In the genomic region with DNA sequence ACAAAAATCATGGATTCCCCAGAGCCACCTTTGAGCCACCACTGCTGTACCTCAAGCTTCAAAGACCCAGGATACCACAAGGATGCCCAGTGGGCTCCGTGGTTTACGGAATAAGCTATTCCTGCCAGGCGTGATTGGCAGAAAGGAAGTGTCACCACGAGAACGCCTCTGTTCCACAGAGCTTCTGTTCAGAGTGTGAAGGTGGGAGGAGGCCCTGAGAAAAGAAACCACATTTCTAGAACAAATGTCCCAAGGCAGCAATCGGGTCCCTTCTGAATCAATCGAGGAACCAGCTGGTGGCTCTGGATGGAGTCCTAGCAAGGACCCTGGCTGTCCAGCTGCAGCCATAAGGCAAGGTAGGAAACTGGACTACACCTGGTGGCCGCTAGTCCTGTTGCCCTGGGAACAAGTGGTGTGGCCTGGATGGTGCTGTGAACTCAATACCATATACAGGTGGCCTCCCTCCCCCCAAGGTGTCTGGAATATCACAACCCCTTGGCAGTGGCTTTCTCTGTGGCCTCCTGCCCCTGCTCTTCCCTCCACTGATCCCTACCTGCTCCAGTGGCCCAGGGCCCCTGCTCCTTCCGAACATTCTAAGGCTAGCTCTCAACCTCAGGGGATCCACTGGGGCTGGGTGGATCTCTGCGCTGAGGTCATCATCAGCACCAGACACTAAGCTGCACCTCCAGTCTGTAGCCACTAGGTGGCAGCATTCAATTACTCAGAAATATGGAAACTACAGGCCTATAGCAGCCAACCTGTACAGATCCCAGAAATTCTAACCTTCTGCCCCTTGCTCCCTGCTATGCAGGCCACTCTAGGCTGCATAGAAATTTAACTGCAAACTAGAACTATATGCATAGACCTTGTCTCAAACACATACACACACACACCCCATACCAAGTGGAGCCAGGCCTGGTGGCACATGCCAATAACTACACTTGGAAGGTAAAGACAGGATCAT, we compare ENCODE assay signal across 8 mouse cellular contexts.
DNase-seq lines count a peak whose midpoint lies in the region; ATAC-seq and TF ChIP-seq lines count a peak whose summit lies in the region.

No protein-coding gene starts in this region.

- H3K4me3 ChIP-seq in embryonic facial prominence, embryonic 13.5 days = no peak overlapping the region
- no peak overlapping the region for H3K4me3 ChIP-seq in heart, embryonic 10.5 days
- no peak overlapping the region for H3K4me3 ChIP-seq in kidney, embryonic 14.5 days (ENCODE audit: low read length)
- no peak overlapping the region for H3K4me3 ChIP-seq in limb, embryonic 15.5 days
- H3K4me3 ChIP-seq in midbrain, postnatal 0 days (ENCODE audit: low read depth, low read length) = no peak overlapping the region
- no peak overlapping the region for H3K4me3 ChIP-seq in stomach, embryonic 16.5 days (replicated peaks; ENCODE audit: low read length)

- no peak overlapping the region for H3K4me2 ChIP-seq in embryonic facial prominence, embryonic 13.5 days
- H3K4me2 ChIP-seq in kidney, embryonic 14.5 days (replicated peaks; ENCODE audit: low read depth, low read length) = no peak overlapping the region
- H3K4me2 ChIP-seq in limb, embryonic 15.5 days = no peak overlapping the region
- no peak overlapping the region for H3K4me2 ChIP-seq in midbrain, postnatal 0 days (ENCODE audit: low read depth, low read length, poor library complexity, severe bottlenecking)
- H3K4me2 ChIP-seq in stomach, embryonic 16.5 days (ENCODE audit: low read depth, low read length) = no peak overlapping the region

- peaks cover 91% of the 10 kb centered on the region for H3K36me3 ChIP-seq in embryonic facial prominence, embryonic 13.5 days
- H3K36me3 ChIP-seq in heart, embryonic 10.5 days = peaks cover 95% of the 10 kb centered on the region
- H3K36me3 ChIP-seq in kidney, embryonic 14.5 days (ENCODE audit: control insufficient read depth, insufficient read depth, low read length) = peaks cover 87% of the 10 kb centered on the region
- H3K36me3 ChIP-seq in limb, embryonic 15.5 days = peaks cover 89% of the 10 kb centered on the region
- H3K36me3 ChIP-seq in midbrain, postnatal 0 days (ENCODE audit: insufficient read depth, low read length) = peaks cover 35% of the 10 kb centered on the region
- no peaks in the 10 kb centered on the region for H3K36me3 ChIP-seq in stomach, embryonic 16.5 days (ENCODE audit: control insufficient read depth, insufficient read depth, low read length)

- WGBS in embryonic facial prominence, embryonic 13.5 days = 73% methylated on average over 10 of the region's 10 CpGs
- WGBS in heart, embryonic 10.5 days = 79% methylated on average over 10 of the region's 10 CpGs
- WGBS in kidney, embryonic 14.5 days = 81% methylated on average over 10 of the region's 10 CpGs
- 73% methylated on average over 10 of the region's 10 CpGs for WGBS in limb, embryonic 15.5 days
- WGBS in midbrain, postnatal 0 days = 81% methylated on average over 10 of the region's 10 CpGs
- WGBS in stomach, embryonic 16.5 days = 78% methylated on average over 10 of the region's 10 CpGs

- TF ChIP-seq CTCF in midbrain, postnatal 0 days (IDR thresholded peaks at IDR 0.05) = peak; percentile 95

- ATAC-seq in embryonic facial prominence, embryonic 13.5 days (ENCODE audit: insufficient number of reproducible peaks, insufficient read depth, low FRiP score, low TSS enrichment, low read depth) = no peak
- ATAC-seq in kidney, embryonic 14.5 days (ENCODE audit: low FRiP score, low TSS enrichment) = peak; percentile 69; the same call in 1 of the 2 replicates
- ATAC-seq in limb, embryonic 15.5 days (ENCODE audit: insufficient number of reproducible peaks, low FRiP score, low TSS enrichment, low read depth) = peak; percentile 46; the same call in 1 of the 2 replicates
- ATAC-seq in midbrain, postnatal 0 days (ENCODE audit: low FRiP score) = peak; percentile 49
- ATAC-seq in stomach, embryonic 16.5 days (ENCODE audit: insufficient read depth, low FRiP score) = peak; percentile 68

- no peak overlapping the region for H3K9ac ChIP-seq in embryonic facial prominence, embryonic 13.5 days
- 0 out of 2 replicates have a peak overlapping the region, but pooled peaks have one; percentile 4 for H3K9ac ChIP-seq in kidney, embryonic 14.5 days (ENCODE audit: low read depth, low read length)
- H3K9ac ChIP-seq in limb, embryonic 15.5 days = no peak overlapping the region
- no peak overlapping the region for H3K9ac ChIP-seq in midbrain, postnatal 0 days (replicated peaks; ENCODE audit: low read length, poor library complexity, severe bottlenecking)
- no peak overlapping the region for H3K9ac ChIP-seq in stomach, embryonic 16.5 days (ENCODE audit: low read length)

- no peaks in the 10 kb centered on the region for H3K27me3 ChIP-seq in embryonic facial prominence, embryonic 13.5 days
- H3K27me3 ChIP-seq in heart, embryonic 10.5 days (ENCODE audit: insufficient read depth, poor library complexity, severe bottlenecking) = no peaks in the 10 kb centered on the region
- no peaks in the 10 kb centered on the region for H3K27me3 ChIP-seq in kidney, embryonic 14.5 days (ENCODE audit: control insufficient read depth, insufficient read depth, low read length)
- no peaks in the 10 kb centered on the region for H3K27me3 ChIP-seq in limb, embryonic 15.5 days
- H3K27me3 ChIP-seq in midbrain, postnatal 0 days (ENCODE audit: insufficient read depth, low read length) = no peaks in the 10 kb centered on the region
- no peaks in the 10 kb centered on the region for H3K27me3 ChIP-seq in stomach, embryonic 16.5 days (ENCODE audit: control insufficient read depth, insufficient read depth, low read length)

- H3K9me3 ChIP-seq in embryonic facial prominence, embryonic 13.5 days = no peaks in the 10 kb centered on the region
- H3K9me3 ChIP-seq in heart, embryonic 10.5 days = no peaks in the 10 kb centered on the region
- H3K9me3 ChIP-seq in kidney, embryonic 14.5 days (ENCODE audit: control insufficient read depth, low read length) = no peaks in the 10 kb centered on the region
- H3K9me3 ChIP-seq in limb, embryonic 15.5 days = no peaks in the 10 kb centered on the region
- no peaks in the 10 kb centered on the region for H3K9me3 ChIP-seq in midbrain, postnatal 0 days (ENCODE audit: low read length)
- H3K9me3 ChIP-seq in stomach, embryonic 16.5 days (replicated peaks; ENCODE audit: control insufficient read depth, low read length) = no peaks in the 10 kb centered on the region

- peak overlapping the region; percentile 73 for H3K27ac ChIP-seq in embryonic facial prominence, embryonic 13.5 days
- H3K27ac ChIP-seq in heart, embryonic 10.5 days = peak overlapping the region; percentile 43; the same call in 1 of the 2 replicates
- H3K27ac ChIP-seq in kidney, embryonic 14.5 days (ENCODE audit: low read depth, low read length) = no peak overlapping the region
- peak overlapping the region; percentile 84 for H3K27ac ChIP-seq in limb, embryonic 15.5 days
- H3K27ac ChIP-seq in midbrain, postnatal 0 days (ENCODE audit: low read depth, low read length) = no peak overlapping the region; the same call in 1 of the 2 replicates
- H3K27ac ChIP-seq in stomach, embryonic 16.5 days (ENCODE audit: low read length) = peak overlapping the region; percentile 85

- no peaks in the 10 kb centered on the region for H3K4me1 ChIP-seq in embryonic facial prominence, embryonic 13.5 days
- peaks cover 41% of the 10 kb centered on the region for H3K4me1 ChIP-seq in heart, embryonic 10.5 days
- no peaks in the 10 kb centered on the region for H3K4me1 ChIP-seq in kidney, embryonic 14.5 days (ENCODE audit: control insufficient read depth, insufficient read depth, low read length)
- peaks cover 17% of the 10 kb centered on the region; the same call in 1 of the 2 replicates for H3K4me1 ChIP-seq in limb, embryonic 15.5 days
- H3K4me1 ChIP-seq in midbrain, postnatal 0 days (ENCODE audit: insufficient read depth, low read length) = no peaks in the 10 kb centered on the region
- H3K4me1 ChIP-seq in stomach, embryonic 16.5 days (ENCODE audit: control insufficient read depth, insufficient read depth, low read length) = no peaks in the 10 kb centered on the region

- DNase-seq in CD4-positive, CD25-positive, alpha-beta regulatory T cell, adult 2 months (ENCODE audit: low read depth, low spot score) = peak; percentile 77
- peak; percentile 50 to 70 for DNase-seq in adrenal gland, postnatal 36 days
- no peak for DNase-seq in heart, embryonic 10.5 days (ENCODE audit: low spot score)
- peak; percentile 86 for DNase-seq in midbrain, postnatal 0 days (ENCODE audit: low spot score)

Comparison
In these comparisons a context has a peak if more than half of its experiments do, and no peak if none do; other contexts are left out.
1. H3K27ac ChIP-seq: peak in embryonic facial prominence, embryonic 13.5 days (single experiment), heart, embryonic 10.5 days (single experiment), limb, embryonic 15.5 days (single experiment) and stomach, embryonic 16.5 days (single experiment); none in kidney, embryonic 14.5 days (single experiment) and midbrain, postnatal 0 days (single experiment).